Mouse (Mus musculus) macrophage (primary cell): ENCODE results near the gene S1pr2. TPM values are rescaled to one million over a fixed set of nuclear protein-coding genes. Genes with fewer than 3 reads are reported as not detected.

ENCODE experiments used
- H3K27ac ChIP-seq: fragments of 350-480 bp; formaldehyde crosslinking; 2 replicates; pipeline ENCODE4 v1.9.0; 2021
- H3K36me3 ChIP-seq: fragments of 350-480 bp; formaldehyde crosslinking; 2 replicates; pipeline ENCODE4 v1.9.0; 2021; ENCODE audit errors: inconsistent target
- H3K4me3 ChIP-seq: fragments of 350-480 bp; formaldehyde crosslinking; 2 replicates; pipeline ENCODE4 v1.9.0; 2021; ENCODE audit errors: inconsistent target
- H3K79me2 ChIP-seq: fragments of 350-480 bp; formaldehyde crosslinking; 2 replicates; pipeline ENCODE4 v1.9.0; 2021; ENCODE audit errors: inconsistent target
- WGBS: methylation state at CpG from one replicate; pipeline ENCODE4 v1.1.7; 2026; ENCODE audit warnings: inconsistent platforms; ENCODE audit not compliant: missing documents; 5-methylcytosine and 5-hydroxymethylcytosine counted together
- polyA plus RNA-seq: library from polyadenylated mRNA; stranded (reverse); fragments of 250-400 nt; gene quantifications from 3 replicates; pipeline ENCODE4 v1.2.4, GENCODE M21; 2018; ENCODE audit warnings: inconsistent platforms

The S1pr2 gene
- polyA plus RNA-seq, 1 experiment from 2014 or later: 16.4 TPM

- no peak overlapping the region for H3K27ac ChIP-seq
- no peaks in the 10 kb centered on the region for H3K36me3 ChIP-seq
- H3K79me2 ChIP-seq: no peaks in the 10 kb centered on the region
- no peak overlapping the region for H3K4me3 ChIP-seq
- 92% methylated on average over 13 of the region's 15 CpGs for WGBS
Observed at GRCm38 (mm10) chr9:20986952-20987686, 10.5 kb upstream of the S1pr2 start.

- H3K27ac ChIP-seq: no peak overlapping the region
- 65% methylated on average over 5 of the region's 5 CpGs for WGBS
- no peak overlapping the region for H3K4me3 ChIP-seq
- H3K79me2 ChIP-seq: no peaks in the 10 kb centered on the region
- no peaks in the 10 kb centered on the region for H3K36me3 ChIP-seq
Observed at GRCm38 (mm10) chr9:20983169-20983568, 6.6 kb upstream of the S1pr2 start.

GRCm38 (mm10) chr9:20982171-20982570 lies 5.6 kb upstream of the S1pr2 start:
- WGBS: 100% methylated on average over 2 of the region's 3 CpGs
- Histone ChIP-seq H3K36me3 (no peaks in the 10 kb centered on the region), H3K4me3 (no peak overlapping the region), H3K27ac (no peak overlapping the region), H3K79me2 (no peaks in the 10 kb centered on the region)

- 30% methylated on average over 7 of the region's 7 CpGs for WGBS
- peaks cover 16% of the 10 kb centered on the region for H3K79me2 ChIP-seq
- no peaks in the 10 kb centered on the region for H3K36me3 ChIP-seq
- H3K4me3 ChIP-seq: no peak overlapping the region
- H3K27ac ChIP-seq: peak overlapping the region; percentile 90
Observed at GRCm38 (mm10) chr9:20979769-20980168, 3.2 kb upstream of the S1pr2 start.

- WGBS: 84% methylated on average over 5 of the region's 5 CpGs
- Histone ChIP-seq H3K4me3 (no peak overlapping the region), H3K27ac (peak overlapping the region; percentile 90), H3K79me2 (peaks cover 21% of the 10 kb centered on the region), H3K36me3 (no peaks in the 10 kb centered on the region)
Observed at GRCm38 (mm10) chr9:20979181-20979580, 2.6 kb upstream of the S1pr2 start.

GRCm38 (mm10) chr9:20978409-20979095 lies 2.0 kb upstream of the S1pr2 start:
- WGBS: 70% methylated on average over 10 of the region's 10 CpGs
- no peak overlapping the region for H3K4me3 ChIP-seq
- peak overlapping the region; percentile 90 for H3K27ac ChIP-seq
- H3K79me2 ChIP-seq: peaks cover 28% of the 10 kb centered on the region
- no peaks in the 10 kb centered on the region for H3K36me3 ChIP-seq

- Histone ChIP-seq H3K27ac (peak overlapping the region; percentile 90), H3K79me2 (peaks cover 42% of the 10 kb centered on the region), H3K36me3 (peaks cover 6% of the 10 kb centered on the region; the same call in 1 of the 2 replicates), H3K4me3 (peak overlapping the region; percentile 98; the same call in 1 of the 2 replicates)
- 9% methylated on average over 4 of the region's 4 CpGs for WGBS
Observed at GRCm38 (mm10) chr9:20976961-20977689, 544 bp upstream of the S1pr2 start.

GRCm38 (mm10) chr9:20975431-20976215 lies 958 bp downstream of the S1pr2 start:
- Histone ChIP-seq H3K4me3 (peak overlapping the region; percentile 98), H3K27ac (peak overlapping the region; percentile 90), H3K36me3 (peaks cover 19% of the 10 kb centered on the region), H3K79me2 (peaks cover 57% of the 10 kb centered on the region)
- 9% methylated on average over 44 of the region's 45 CpGs for WGBS

- H3K4me3 ChIP-seq: peak overlapping the region; percentile 98; the same call in 1 of the 2 replicates
- peak overlapping the region; percentile 90 for H3K27ac ChIP-seq
- WGBS: 0% methylated on average over 3 of the region's 6 CpGs
- peaks cover 33% of the 10 kb centered on the region for H3K36me3 ChIP-seq
- peaks cover 76% of the 10 kb centered on the region for H3K79me2 ChIP-seq
Observed at GRCm38 (mm10) chr9:20973682-20974075, 2.9 kb downstream of the S1pr2 start.

- peak overlapping the region; percentile 90 for H3K27ac ChIP-seq
- H3K79me2 ChIP-seq: peaks cover 82% of the 10 kb centered on the region
- H3K36me3 ChIP-seq: peaks cover 38% of the 10 kb centered on the region
- H3K4me3 ChIP-seq: peak overlapping the region; percentile 98; the same call in 1 of the 2 replicates
- WGBS: 90% methylated on average over 4 of the region's 4 CpGs
Observed at GRCm38 (mm10) chr9:20973001-20973681, 3.4 kb downstream of the S1pr2 start.

GRCm38 (mm10) chr9:20972141-20972992 lies 4.2 kb downstream of the S1pr2 start:
- no peak overlapping the region for H3K4me3 ChIP-seq
- peaks cover 90% of the 10 kb centered on the region for H3K79me2 ChIP-seq
- H3K36me3 ChIP-seq: peaks cover 46% of the 10 kb centered on the region
- 93% methylated on average over 28 of the region's 28 CpGs for WGBS
- peak overlapping the region; percentile 90; the same call in 1 of the 2 replicates for H3K27ac ChIP-seq

GRCm38 (mm10) chr9:20971751-20972140 lies 4.8 kb downstream of the S1pr2 start:
- H3K79me2 ChIP-seq: peaks cover 93% of the 10 kb centered on the region
- H3K4me3 ChIP-seq: no peak overlapping the region
- H3K36me3 ChIP-seq: peaks cover 48% of the 10 kb centered on the region
- 100% methylated on average over 7 of the region's 7 CpGs for WGBS
- H3K27ac ChIP-seq: no peak overlapping the region

GRCm38 (mm10) chr9:20966747-20967146 lies 9.8 kb downstream of the S1pr2 start:
- H3K79me2 ChIP-seq: peaks cover 68% of the 10 kb centered on the region
- WGBS: 25% methylated on average over 3 of the region's 5 CpGs
- peak overlapping the region; percentile 83 for H3K27ac ChIP-seq
- no peak overlapping the region for H3K4me3 ChIP-seq
- H3K36me3 ChIP-seq: peaks cover 52% of the 10 kb centered on the region
